Mouse (Mus musculus) limb, embryonic 11.5 days (tissue): ENCODE results near the gene Sfswap. TPM values are rescaled to one million over a fixed set of nuclear protein-coding genes. Genes with fewer than 3 reads are reported as not detected.

ENCODE experiments used
- ATAC-seq: fragments of 200-750 bp; cut with Nextera tagmentation; 2 replicates; pipeline ENCODE4 v1.8.0; 2017; ENCODE audit warnings: low read depth; ENCODE audit not compliant: insufficient number of reproducible peaks, low FRiP score, low TSS enrichment
- DNase-seq: peaks from one replicate; pipeline ENCODE4 v3.0.0-alpha.2; 2015; ENCODE audit warnings: low spot score
- H3K27ac ChIP-seq: fragments of 300-500 bp; sonication (generic); replicated peaks from 2 replicates; pipeline ENCODE4 v1.5.1; 2014; ENCODE audit warnings: low read depth, mild to moderate bottlenecking, low read length
- H3K27me3 ChIP-seq: fragments of 300-500 bp; sonication (generic); 2 replicates; pipeline ENCODE4 v1.6.1; 2014; ENCODE audit warnings: mild to moderate bottlenecking, low read length, mixed read lengths; ENCODE audit not compliant: control insufficient read depth, insufficient read depth
- H3K36me3 ChIP-seq: fragments of 300-500 bp; sonication (generic); 2 replicates; pipeline ENCODE4 v1.6.1; 2014; ENCODE audit warnings: mild to moderate bottlenecking, low read length, moderate library complexity, mixed read lengths; ENCODE audit not compliant: control insufficient read depth, insufficient read depth
- H3K4me1 ChIP-seq: fragments of 300-500 bp; sonication (generic); 2 replicates; pipeline ENCODE4 v1.6.1; 2014; ENCODE audit warnings: low read length, mixed read lengths; ENCODE audit not compliant: control insufficient read depth, insufficient read depth
- H3K4me2 ChIP-seq: fragments of 300-500 bp; sonication (generic); 2 replicates; pipeline ENCODE4 v1.6.1; 2014; ENCODE audit warnings: low read depth, mild to moderate bottlenecking, moderate library complexity; ENCODE audit not compliant: severe bottlenecking
- H3K4me3 ChIP-seq: fragments of 300-500 bp; sonication (generic); 2 replicates; pipeline ENCODE4 v1.5.1; 2014; ENCODE audit warnings: low read depth, low read length
- H3K9ac ChIP-seq: fragments of 300-500 bp; sonication (generic); 2 replicates; pipeline ENCODE4 v1.6.1; 2014; ENCODE audit warnings: mild to moderate bottlenecking, low read length
- H3K9me3 ChIP-seq: fragments of 300-500 bp; sonication (generic); 2 replicates; pipeline ENCODE4 v1.6.1; 2016; ENCODE audit warnings: low read length; ENCODE audit not compliant: control insufficient read depth
- WGBS: fragments of 180-500 bp; shearing (Covaris S2); extraction: QIAGEN DNeasy Blood & Tissue Kit; methylation state at CpG from one replicate; pipeline ENCODE4 v1.1.7; 2014; 5-methylcytosine and 5-hydroxymethylcytosine counted together
- polyA plus RNA-seq: library from polyadenylated mRNA; unstranded; fragments of >200 nt; fragmentation: Nextera tagmentation; extraction: Ambion mirVana; gene quantifications from 2 replicates; pipeline ENCODE4 v1.2.1, GENCODE M21; 2014

Sfswap gene
- polyA plus RNA-seq, 1 experiment from 2014 or later, result 60.7 TPM

DNA sequence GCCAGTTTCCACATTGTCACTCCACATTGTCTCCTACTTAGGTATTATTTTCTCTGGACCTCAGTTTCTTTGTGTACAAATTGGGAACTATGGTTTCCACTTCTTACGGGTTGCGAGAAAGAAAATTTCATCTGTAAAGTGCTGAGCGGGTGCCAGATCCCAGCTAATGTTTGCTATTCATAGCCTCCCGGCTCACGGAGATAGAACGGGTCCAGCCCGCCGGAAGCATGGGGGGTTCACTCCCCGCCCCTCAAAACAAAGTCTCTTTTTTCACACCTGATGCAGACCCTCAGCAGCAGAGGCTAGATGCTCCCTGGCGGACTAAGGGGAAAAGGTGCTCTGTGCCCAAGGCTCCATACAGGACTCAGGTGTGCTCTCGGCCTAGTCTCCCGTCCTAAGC, 82.3 kb downstream of the Sfswap start:
- H3K9ac ChIP-seq, result no peak overlapping the region; the same call in 1 of the 2 replicates
- peaks cover 9% of the 10 kb centered on the region for H3K4me1 ChIP-seq
- 6% methylated on average over 12 of the region's 12 CpGs for WGBS
- no peak for ATAC-seq
- H3K27ac ChIP-seq, result no peak overlapping the region
- H3K9me3 ChIP-seq, result no peaks in the 10 kb centered on the region
- H3K4me3 ChIP-seq, result peak overlapping the region; percentile 59
- H3K27me3 ChIP-seq, result peaks cover 33% of the 10 kb centered on the region
- no peaks in the 10 kb centered on the region for H3K36me3 ChIP-seq
- DNase-seq, result no peak
- peak overlapping the region; percentile 99 for H3K4me2 ChIP-seq

DNA sequence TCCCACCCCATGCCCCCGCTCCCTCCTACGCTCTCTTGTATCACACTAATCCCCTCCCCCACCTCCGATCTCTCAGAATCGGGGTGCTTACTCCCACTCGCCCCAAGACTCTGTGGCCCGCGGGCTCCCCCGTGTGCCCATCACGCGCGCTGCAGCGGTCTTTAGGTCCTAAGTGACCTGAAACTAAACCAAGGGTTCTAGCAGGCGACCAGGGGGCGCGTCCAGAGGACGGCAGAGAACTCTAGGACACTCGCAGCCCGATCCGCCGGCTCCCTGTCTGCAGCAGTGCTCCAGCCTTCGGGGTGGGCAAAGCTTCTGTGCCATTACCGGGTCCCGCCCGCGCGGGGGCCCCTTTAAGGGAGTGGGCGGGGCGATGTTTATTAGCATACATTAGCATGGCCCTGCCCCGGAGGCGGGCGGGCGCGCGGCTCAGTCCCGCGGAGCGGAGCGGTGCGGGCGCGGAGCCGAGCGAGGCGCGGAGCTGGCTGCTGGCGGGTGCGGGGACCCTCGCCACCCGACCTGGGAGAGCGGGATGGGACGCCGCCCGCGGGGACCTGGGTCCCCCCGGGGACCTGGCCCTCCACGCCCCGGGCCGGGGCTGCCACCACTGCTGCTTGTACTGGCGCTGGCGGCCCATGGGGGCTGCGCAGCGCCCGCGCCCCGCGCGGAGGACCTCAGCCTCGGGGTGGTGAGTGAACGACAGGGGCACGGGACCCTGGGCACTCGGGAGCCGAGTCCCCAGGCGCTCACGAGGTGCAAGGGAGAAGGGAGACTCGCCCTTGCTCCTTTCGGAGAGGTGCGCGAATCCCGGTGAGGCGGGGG, 83.0 kb downstream of the Sfswap start, which contains the start of gene Mmp17:
TSS of gene Mmp17 (plus strand) at position 409 of the 822 bp plus-strand sequence.
- Histone ChIP-seq H3K27me3 (peaks cover 33% of the 10 kb centered on the region), H3K9ac (peak within 1 kb of the TSS; percentile 65), H3K4me1 (peaks cover 9% of the 10 kb centered on the region), H3K27ac (no peak within 1 kb of the TSS), H3K4me2 (peak within 1 kb of the TSS; percentile 99), H3K9me3 (no peaks in the 10 kb centered on the region), H3K36me3 (no peaks in the 10 kb centered on the region), H3K4me3 (peak within 1 kb of the TSS; percentile 59)
- ATAC-seq (peak; percentile 80), DNase-seq (peak; percentile 89)
- WGBS, result under 1% methylated on average over 64 of the region's 80 CpGs

DNA sequence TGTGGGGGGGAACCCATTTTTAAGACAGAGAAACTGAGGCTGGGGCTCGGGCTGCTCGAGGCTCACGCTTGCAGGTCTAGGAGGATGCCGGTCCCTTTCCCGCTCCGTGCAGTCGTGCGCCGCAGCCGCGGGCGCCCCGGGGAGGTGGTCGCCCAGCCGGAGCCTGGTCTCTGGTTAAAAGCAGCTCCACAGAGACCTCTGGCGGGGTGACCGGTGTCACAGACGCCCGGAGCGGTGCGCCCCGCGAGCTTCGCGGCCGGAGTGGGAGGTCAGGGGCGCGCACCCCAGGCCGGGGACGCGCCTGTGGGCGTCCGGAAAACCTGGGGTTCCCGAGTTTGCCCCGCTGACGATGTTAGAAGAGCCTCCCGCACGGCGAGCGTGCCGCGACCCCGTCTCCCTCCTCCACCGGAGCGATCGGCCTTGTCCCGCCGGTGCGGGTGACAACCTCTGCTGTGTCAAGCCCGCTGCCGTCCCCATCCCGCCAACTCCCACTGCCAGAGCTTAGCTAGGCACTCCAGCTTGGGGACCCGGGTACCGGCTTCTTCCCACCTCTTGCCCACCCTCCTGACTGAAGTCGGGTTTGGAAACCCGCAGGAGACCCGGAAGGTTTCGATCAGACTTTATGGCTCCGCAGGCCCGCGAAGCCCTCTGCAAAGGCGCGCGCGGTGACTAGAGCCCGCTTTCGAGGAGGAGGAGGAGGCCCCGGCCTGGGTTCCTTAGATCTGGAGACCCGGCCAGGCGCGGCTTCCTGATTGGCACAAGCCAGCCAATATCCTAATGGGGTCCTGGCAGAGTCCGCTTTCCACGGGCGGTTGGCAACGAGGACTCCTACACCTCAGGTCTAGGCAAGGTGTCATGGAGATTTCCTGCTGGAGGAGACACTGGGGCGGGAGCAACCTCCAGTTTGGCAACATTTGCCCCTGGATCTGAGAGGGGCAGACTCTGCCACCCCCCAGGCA, 83.8 kb downstream of the Sfswap start:
- peak; percentile 67 for DNase-seq
- H3K27ac ChIP-seq, result no peak overlapping the region
- no peak for ATAC-seq
- peak overlapping the region; percentile 65 for H3K9ac ChIP-seq
- under 1% methylated on average over 76 of the region's 76 CpGs for WGBS
- peak overlapping the region; percentile 99 for H3K4me2 ChIP-seq
- peaks cover 9% of the 10 kb centered on the region for H3K4me1 ChIP-seq
- no peaks in the 10 kb centered on the region for H3K36me3 ChIP-seq
- peak overlapping the region; percentile 59 for H3K4me3 ChIP-seq
- H3K9me3 ChIP-seq, result no peaks in the 10 kb centered on the region
- H3K27me3 ChIP-seq, result peaks cover 33% of the 10 kb centered on the region

- Histone ChIP-seq H3K4me3 (no peak overlapping the region), H3K4me2 (peak overlapping the region; percentile 99), H3K27me3 (peaks cover 33% of the 10 kb centered on the region), H3K9ac (peak overlapping the region; percentile 61), H3K4me1 (peaks cover 9% of the 10 kb centered on the region), H3K36me3 (no peaks in the 10 kb centered on the region), H3K27ac (no peak overlapping the region), H3K9me3 (no peaks in the 10 kb centered on the region)
- 0% methylated on average over 17 of the region's 17 CpGs for WGBS
- ATAC-seq (peak; percentile 55), DNase-seq (peak; percentile 95)
Measured at GRCm38 (mm10) chr5:129586016-129586415, 85.0 kb downstream of the Sfswap start.

DNA sequence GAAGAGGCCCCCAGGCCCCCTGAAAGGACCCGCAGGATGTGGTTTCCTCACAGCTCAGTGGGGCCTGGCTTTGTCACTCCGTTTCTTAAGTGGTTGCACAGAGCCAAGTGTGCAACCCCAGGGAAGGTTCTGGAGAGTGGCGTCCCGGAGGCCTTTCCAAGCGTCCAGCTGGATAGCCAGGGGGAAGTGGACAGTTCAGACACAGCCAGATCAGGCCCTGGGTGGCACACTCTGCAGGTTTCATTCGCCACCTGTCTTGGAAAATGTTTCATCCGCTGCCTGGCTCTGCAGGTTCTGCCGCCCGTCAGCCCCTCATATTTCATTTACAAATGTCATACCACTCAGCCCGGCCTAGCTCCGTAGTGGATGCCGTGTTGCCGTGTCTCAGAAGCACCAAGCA, 85.5 kb downstream of the Sfswap start:
- Histone ChIP-seq H3K9ac (peak overlapping the region; percentile 61), H3K4me1 (peaks cover 9% of the 10 kb centered on the region), H3K9me3 (no peaks in the 10 kb centered on the region), H3K27me3 (peaks cover 33% of the 10 kb centered on the region), H3K36me3 (no peaks in the 10 kb centered on the region), H3K4me3 (no peak overlapping the region), H3K27ac (no peak overlapping the region), H3K4me2 (peak overlapping the region; percentile 99)
- 56% methylated on average over 13 of the region's 13 CpGs for WGBS
- ATAC-seq (peak; percentile 5; the same call in 1 of the 2 replicates), DNase-seq (no peak)

- peak; percentile 38 for DNase-seq
- Histone ChIP-seq H3K4me1 (peaks cover 1% of the 10 kb centered on the region; the same call in 1 of the 2 replicates), H3K36me3 (no peaks in the 10 kb centered on the region), H3K9me3 (no peaks in the 10 kb centered on the region), H3K9ac (no peak overlapping the region), H3K27ac (no peak overlapping the region), H3K4me3 (no peak overlapping the region), H3K4me2 (no peak overlapping the region), H3K27me3 (peaks cover 1% of the 10 kb centered on the region; the same call in 1 of the 2 replicates)
- no peak for ATAC-seq
- WGBS, result 10% methylated on average over 11 of the region's 11 CpGs
Measured at GRCm38 (mm10) chr5:129590915-129591314, 89.9 kb downstream of the Sfswap start.

- Histone ChIP-seq H3K36me3 (no peaks in the 10 kb centered on the region), H3K4me2 (no peak overlapping the region), H3K4me3 (no peak overlapping the region), H3K9me3 (no peaks in the 10 kb centered on the region), H3K9ac (no peak overlapping the region), H3K4me1 (no peaks in the 10 kb centered on the region), H3K27me3 (no peaks in the 10 kb centered on the region), H3K27ac (no peak overlapping the region)
- peak; percentile 94 for DNase-seq
- 0 out of 2 replicates have a peak, but pooled peaks have one; percentile 19 for ATAC-seq
- 40% methylated on average over 19 of the region's 19 CpGs for WGBS
Measured at GRCm38 (mm10) chr5:129594116-129595114, 93.4 kb downstream of the Sfswap start.
